Mouse (Mus musculus): ENCODE measurements at regions not wholly inside any gene's neighbourhood (a gene's known extent, or its start where the extent isn't known, plus 50 kb on each side); places are given as distances from the start of the nearest gene placed in this dataset.

- DNase-seq (ENCODE audit: low spot score) (no peak), ATAC-seq (ENCODE audit: extremely low read depth, insufficient number of reproducible peaks, low FRiP score, poor library complexity, severe bottlenecking) (no peak)
- H3K4me3 ChIP-seq (ENCODE audit: low read depth, low read length): no peak overlapping the region
- TF ChIP-seq POLR2AphosphoS5 (IDR thresholded peaks at IDR 0.05; ENCODE audit: insufficient replicate concordance, low read depth, low read length) (no peak), GATA2 (IDR thresholded peaks at IDR 0.05; ENCODE audit: borderline replicate concordance, low read depth, low read length) (no peak), TAL1 (conservative IDR thresholded peaks at IDR 0.05; ENCODE audit: low read depth, low read length) (no peak), GATA1 (IDR thresholded peaks at IDR 0.05; ENCODE audit: borderline replicate concordance, low read length) (no peak)
- no peaks in the 10 kb centered on the region for H3K36me3 ChIP-seq (replicated peaks)
- H3K4me1 ChIP-seq (ENCODE audit: insufficient read depth, low read depth, low read length): no peaks in the 10 kb centered on the region
- H3K9me3 ChIP-seq (replicated peaks): no peaks in the 10 kb centered on the region
- H3K27me3 ChIP-seq (ENCODE audit: insufficient read depth, low read length): peaks cover 17% of the 10 kb centered on the region
Observed at GRCm38 (mm10) chr16:93461406-93462285, 142.2 kb downstream of the Setd4 start.

GRCm38 (mm10) chr16:93459497-93460240 lies 144.2 kb downstream of the Setd4 start:
- H3K4me3 ChIP-seq (ENCODE audit: low read depth, low read length): no peak overlapping the region
- no peaks in the 10 kb centered on the region for H3K9me3 ChIP-seq (replicated peaks)
- TF ChIP-seq POLR2AphosphoS5 (IDR thresholded peaks at IDR 0.05; ENCODE audit: insufficient replicate concordance, low read depth, low read length) (no peak), GATA1 (IDR thresholded peaks at IDR 0.05; ENCODE audit: borderline replicate concordance, low read length) (no peak), CTCF (IDR thresholded peaks at IDR 0.05; ENCODE audit: low read depth, low read length) (no peak), GATA2 (IDR thresholded peaks at IDR 0.05; ENCODE audit: borderline replicate concordance, low read depth, low read length) (no peak), TAL1 (conservative IDR thresholded peaks at IDR 0.05; ENCODE audit: low read depth, low read length) (no peak)
- H3K27me3 ChIP-seq (ENCODE audit: insufficient read depth, low read length): peaks cover 19% of the 10 kb centered on the region
- ATAC-seq (ENCODE audit: extremely low read depth, insufficient number of reproducible peaks, low FRiP score, poor library complexity, severe bottlenecking) (no peak), DNase-seq (ENCODE audit: low spot score) (no peak)
- H3K36me3 ChIP-seq (replicated peaks): no peaks in the 10 kb centered on the region
- H3K4me1 ChIP-seq (ENCODE audit: insufficient read depth, low read depth, low read length): no peaks in the 10 kb centered on the region

- Histone ChIP-seq H3K9me3 (replicated peaks) (no peaks in the 10 kb centered on the region), H3K36me3 (replicated peaks) (no peaks in the 10 kb centered on the region), H3K27me3 (ENCODE audit: insufficient read depth, low read length) (peaks cover 14% of the 10 kb centered on the region), H3K4me3 (ENCODE audit: low read depth, low read length) (no peak overlapping the region), H3K4me1 (ENCODE audit: insufficient read depth, low read depth, low read length) (no peaks in the 10 kb centered on the region)
- no peak for DNase-seq (ENCODE audit: low spot score)
- TF ChIP-seq GATA1 (IDR thresholded peaks at IDR 0.05; ENCODE audit: borderline replicate concordance, low read length): no peak
- TF ChIP-seq TAL1 (conservative IDR thresholded peaks at IDR 0.05; ENCODE audit: low read depth, low read length): no peak
- no peak for TF ChIP-seq CTCF (IDR thresholded peaks at IDR 0.05; ENCODE audit: low read depth, low read length)
- ATAC-seq (ENCODE audit: extremely low read depth, insufficient number of reproducible peaks, low FRiP score, poor library complexity, severe bottlenecking): no peak
Observed at GRCm38 (mm10) chr16:93458598-93459496, 145.0 kb downstream of the Setd4 start.

- H3K36me3 ChIP-seq (replicated peaks): no peaks in the 10 kb centered on the region
- ATAC-seq (ENCODE audit: extremely low read depth, insufficient number of reproducible peaks, low FRiP score, poor library complexity, severe bottlenecking) (no peak), DNase-seq (ENCODE audit: low spot score) (no peak)
- H3K27me3 ChIP-seq (ENCODE audit: insufficient read depth, low read length): peaks cover 21% of the 10 kb centered on the region
- H3K9me3 ChIP-seq (replicated peaks): no peaks in the 10 kb centered on the region
- no peaks in the 10 kb centered on the region for H3K4me1 ChIP-seq (ENCODE audit: insufficient read depth, low read depth, low read length)
- TF ChIP-seq TAL1 (conservative IDR thresholded peaks at IDR 0.05; ENCODE audit: low read depth, low read length) (no peak), GATA2 (IDR thresholded peaks at IDR 0.05; ENCODE audit: borderline replicate concordance, low read depth, low read length) (no peak), GATA1 (IDR thresholded peaks at IDR 0.05; ENCODE audit: borderline replicate concordance, low read length) (no peak), POLR2AphosphoS5 (IDR thresholded peaks at IDR 0.05; ENCODE audit: insufficient replicate concordance, low read depth, low read length) (no peak), CTCF (IDR thresholded peaks at IDR 0.05; ENCODE audit: low read depth, low read length) (no peak)
- H3K4me3 ChIP-seq (ENCODE audit: low read depth, low read length): no peak overlapping the region
Observed at GRCm38 (mm10) chr16:93458011-93458585, 145.8 kb downstream of the Setd4 start.

GRCm38 (mm10) chr16:93456706-93457425 lies 147.0 kb downstream of the Setd4 start:
- ATAC-seq (ENCODE audit: extremely low read depth, insufficient number of reproducible peaks, low FRiP score, poor library complexity, severe bottlenecking) (no peak), DNase-seq (ENCODE audit: low spot score) (no peak)
- Histone ChIP-seq H3K4me1 (ENCODE audit: insufficient read depth, low read depth, low read length) (no peaks in the 10 kb centered on the region), H3K27me3 (ENCODE audit: insufficient read depth, low read length) (peaks cover 27% of the 10 kb centered on the region), H3K4me3 (ENCODE audit: low read depth, low read length) (no peak overlapping the region), H3K9me3 (replicated peaks) (no peaks in the 10 kb centered on the region), H3K36me3 (replicated peaks) (no peaks in the 10 kb centered on the region)
- no peak for TF ChIP-seq CTCF (IDR thresholded peaks at IDR 0.05; ENCODE audit: low read depth, low read length)
